Mouse (Mus musculus) C2C12 (cell line): ENCODE data around the gene Pspc1. TPM values are rescaled to one million over a fixed set of nuclear protein-coding genes. Genes with fewer than 3 reads are reported as not detected.

Experiments used
- H3K27me3 ChIP-seq: one replicate; pipeline ENCODE4 v1.6.1; 2011; ENCODE audit not compliant: control insufficient read depth, insufficient read depth, insufficient read length
- H3K36me3 ChIP-seq: one replicate; pipeline ENCODE4 v1.6.1; 2011; ENCODE audit not compliant: control insufficient read depth, insufficient read depth
- H3K4me3 ChIP-seq: one replicate; pipeline ENCODE4 v1.5.1; 2011; ENCODE audit warnings: mild to moderate bottlenecking, control low read depth; ENCODE audit not compliant: poor library complexity, insufficient read depth, severe bottlenecking
- H3K79me2 ChIP-seq: one replicate; pipeline ENCODE4 v1.6.1; 2011; ENCODE audit not compliant: control insufficient read depth, insufficient read depth
- H3K79me3 ChIP-seq: one replicate; pipeline ENCODE4 v1.6.1; 2011; ENCODE audit warnings: low read depth, control low read depth
- H3ac ChIP-seq: one replicate; pipeline ENCODE3; 2011; ENCODE audit warnings: low read depth; ENCODE audit not compliant: control insufficient read depth, insufficient read length
- CEBPB ChIP-seq: IDR thresholded peaks from one replicate; pipeline ENCODE4 v1.6.1; 2011; ENCODE audit warnings: low read depth, mild to moderate bottlenecking, control low read depth, moderate library complexity
- CTCF ChIP-seq: IDR thresholded peaks from one replicate; pipeline ENCODE4 v1.5.1; 2011; ENCODE audit not compliant: control insufficient read depth, insufficient read depth, insufficient read length
- FOSL1 ChIP-seq: IDR thresholded peaks from one replicate; pipeline ENCODE4 v1.8.0; 2011; ENCODE audit warnings: mild to moderate bottlenecking, low read length; ENCODE audit not compliant: poor library complexity, insufficient read depth, severe bottlenecking
- MAX ChIP-seq: IDR thresholded peaks from one replicate; pipeline ENCODE4 v1.6.1; 2011; ENCODE audit warnings: mild to moderate bottlenecking, control low read depth
- MYOD1 ChIP-seq: IDR thresholded peaks from one replicate; pipeline ENCODE4 v1.6.1; 2011; ENCODE audit warnings: low read depth; ENCODE audit not compliant: control insufficient read depth, insufficient read length
- MYOG ChIP-seq: IDR thresholded peaks from one replicate; pipeline ENCODE4 v1.6.1; 2011; ENCODE audit not compliant: control insufficient read depth, insufficient read length; ENCODE audit errors: extremely low read depth
- USF1 ChIP-seq: IDR thresholded peaks from one replicate; pipeline ENCODE4 v1.6.1; 2011; ENCODE audit warnings: low read depth, mild to moderate bottlenecking, control low read depth, moderate library complexity
- polyA plus RNA-seq: library from polyadenylated mRNA; unstranded; fragments of >200 nt; fragmentation: generic; extraction: Trizol; gene quantifications from one replicate; pipeline ENCODE4 v1.2.1, GENCODE M21; 2012; ENCODE audit warnings: missing spikeins

The Pspc1 gene
- polyA plus RNA-seq, 1 experiment, result 10.3 TPM

DNA sequence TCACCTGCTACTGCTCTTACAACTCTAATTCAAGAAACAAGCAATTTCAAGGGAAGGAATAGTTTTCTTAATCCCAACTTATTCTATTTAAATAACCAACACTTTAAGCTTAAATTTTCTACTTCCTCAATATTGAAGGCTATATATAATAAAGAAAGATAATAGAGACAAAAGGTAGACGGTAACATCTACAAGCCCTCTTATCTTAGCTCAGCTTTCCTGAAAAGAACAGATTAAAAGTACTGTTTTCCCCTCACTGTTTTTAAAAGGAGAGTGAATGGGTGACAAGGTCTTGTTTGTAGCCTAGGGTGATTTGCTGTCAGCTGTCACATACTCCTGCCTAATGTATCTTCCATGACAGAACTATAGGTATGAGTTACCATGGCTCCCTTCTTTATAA is 51.6 kb downstream of the Pspc1 start:
- Histone ChIP-seq H3K27me3 (no peaks in the 10 kb centered on the region), H3K4me3 (no peak overlapping the region), H3K36me3 (peaks cover 31% of the 10 kb centered on the region), H3K79me3 (peaks cover 5% of the 10 kb centered on the region), H3K79me2 (peaks cover 33% of the 10 kb centered on the region), H3ac (no peak overlapping the region)
- TF ChIP-seq MYOD1, result no peak
- TF ChIP-seq CEBPB, result no peak
- TF ChIP-seq FOSL1, result no peak
- TF ChIP-seq USF1, result no peak
- no peak for TF ChIP-seq MYOG
- no peak for TF ChIP-seq MAX
- TF ChIP-seq CTCF, result no peak

DNA sequence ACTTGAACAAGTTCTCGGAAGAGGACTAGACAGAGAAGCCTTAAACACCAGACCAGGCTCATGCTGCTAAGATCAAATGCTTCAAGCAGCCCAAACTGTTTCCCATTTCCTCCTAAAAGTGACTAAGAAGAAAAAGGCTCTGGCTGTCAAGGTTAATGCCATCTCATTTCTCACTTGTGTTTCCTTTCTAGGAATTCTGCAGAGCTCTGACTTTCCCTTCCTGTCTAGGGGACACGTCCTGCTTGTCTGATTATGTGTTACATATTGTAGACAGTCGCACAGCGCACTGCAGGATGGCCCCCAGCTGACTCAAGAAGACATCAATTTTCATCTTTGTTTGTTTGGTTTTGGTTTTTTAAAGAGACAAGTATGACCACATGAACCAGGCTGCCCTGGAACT is 72.4 kb downstream of the Pspc1 start:
- no peak overlapping the region for H3K4me3 ChIP-seq
- H3ac ChIP-seq, result no peak overlapping the region
- H3K36me3 ChIP-seq, result peaks cover 6% of the 10 kb centered on the region
- no peaks in the 10 kb centered on the region for H3K79me2 ChIP-seq
- H3K79me3 ChIP-seq, result no peaks in the 10 kb centered on the region
- no peaks in the 10 kb centered on the region for H3K27me3 ChIP-seq
- TF ChIP-seq MYOG (no peak), CTCF (no peak), USF1 (no peak), MAX (no peak), MYOD1 (no peak), FOSL1 (no peak), CEBPB (no peak)

DNA sequence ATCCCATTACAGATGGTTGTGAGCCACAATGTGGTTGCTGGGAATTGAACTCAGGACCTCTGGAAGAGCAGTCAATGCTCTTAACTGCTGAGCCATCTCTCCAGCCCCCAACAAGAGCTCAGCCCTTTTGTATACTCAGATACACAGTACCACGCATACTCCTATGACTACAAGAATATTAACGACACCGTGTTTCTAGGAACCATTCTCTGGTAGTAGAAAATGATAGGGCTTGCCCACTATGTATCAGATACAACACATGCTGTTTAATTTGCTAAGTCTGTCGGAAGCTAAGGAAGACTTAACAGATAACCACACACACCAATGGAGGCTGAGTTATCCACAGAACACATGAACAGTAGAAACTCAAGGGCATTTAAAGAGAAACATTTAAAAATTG is 75.5 kb downstream of the Pspc1 start:
- H3K79me3 ChIP-seq, result no peaks in the 10 kb centered on the region
- H3K79me2 ChIP-seq, result no peaks in the 10 kb centered on the region
- TF ChIP-seq USF1 (no peak), CEBPB (no peak), MYOG (no peak)
- no peaks in the 10 kb centered on the region for H3K27me3 ChIP-seq
- peaks cover 27% of the 10 kb centered on the region for H3K36me3 ChIP-seq
- H3K4me3 ChIP-seq, result no peak overlapping the region
- H3ac ChIP-seq, result no peak overlapping the region

DNA sequence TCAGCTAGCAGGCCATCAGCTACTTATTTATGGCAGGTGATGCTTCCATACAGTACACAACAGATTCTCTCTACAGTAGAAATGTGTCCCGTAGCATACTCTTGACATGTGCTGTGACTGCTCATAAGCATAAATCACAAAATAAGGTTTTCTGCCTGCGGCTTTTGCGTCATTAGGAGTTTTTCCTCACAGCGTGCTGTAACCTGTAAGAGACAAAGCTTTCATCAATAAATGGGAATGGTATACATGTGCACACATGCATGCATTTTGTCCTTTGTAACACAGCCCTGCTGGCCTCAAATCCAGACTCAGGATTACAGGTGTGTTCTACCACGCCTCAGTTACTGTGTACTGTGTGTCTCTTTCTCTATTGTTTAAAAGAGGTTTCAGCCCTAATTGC is 80.3 kb downstream of the Pspc1 start:
- no peaks in the 10 kb centered on the region for H3K79me2 ChIP-seq
- no peaks in the 10 kb centered on the region for H3K79me3 ChIP-seq
- no peak for TF ChIP-seq CEBPB
- TF ChIP-seq FOSL1, result no peak
- TF ChIP-seq USF1, result no peak
- no peak for TF ChIP-seq MYOG
- TF ChIP-seq MYOD1, result no peak
- TF ChIP-seq MAX, result no peak
- no peak overlapping the region for H3ac ChIP-seq
- peaks cover 72% of the 10 kb centered on the region for H3K36me3 ChIP-seq
- no peaks in the 10 kb centered on the region for H3K27me3 ChIP-seq
- H3K4me3 ChIP-seq, result no peak overlapping the region

DNA sequence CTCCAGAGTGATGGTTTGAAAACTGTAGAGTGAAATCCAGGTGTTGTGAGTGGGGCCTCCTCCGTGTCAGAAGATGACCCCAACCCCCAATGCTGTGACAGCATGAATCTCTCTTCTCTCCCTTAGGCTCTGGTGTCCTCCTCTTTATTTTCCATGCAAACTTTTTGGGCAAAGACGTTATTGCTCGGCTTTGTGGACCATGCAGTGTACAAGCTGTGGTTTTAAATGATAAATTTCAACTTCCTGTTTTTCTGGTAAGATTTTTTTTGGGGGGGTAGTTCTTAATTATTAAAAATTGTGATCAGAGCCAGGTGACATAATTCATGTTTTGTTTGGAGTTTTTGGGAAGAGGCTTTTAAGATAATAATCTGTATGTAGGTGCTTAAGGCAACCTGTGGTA is 82.6 kb downstream of the Pspc1 start:
- Histone ChIP-seq H3K79me3 (no peaks in the 10 kb centered on the region), H3K36me3 (peaks cover 92% of the 10 kb centered on the region), H3K27me3 (no peaks in the 10 kb centered on the region), H3ac (no peak overlapping the region), H3K4me3 (no peak overlapping the region), H3K79me2 (no peaks in the 10 kb centered on the region)
- no peak for TF ChIP-seq CEBPB
- no peak for TF ChIP-seq MYOD1
- no peak for TF ChIP-seq CTCF
- no peak for TF ChIP-seq MAX
- no peak for TF ChIP-seq FOSL1
- TF ChIP-seq USF1, result no peak
- no peak for TF ChIP-seq MYOG

DNA sequence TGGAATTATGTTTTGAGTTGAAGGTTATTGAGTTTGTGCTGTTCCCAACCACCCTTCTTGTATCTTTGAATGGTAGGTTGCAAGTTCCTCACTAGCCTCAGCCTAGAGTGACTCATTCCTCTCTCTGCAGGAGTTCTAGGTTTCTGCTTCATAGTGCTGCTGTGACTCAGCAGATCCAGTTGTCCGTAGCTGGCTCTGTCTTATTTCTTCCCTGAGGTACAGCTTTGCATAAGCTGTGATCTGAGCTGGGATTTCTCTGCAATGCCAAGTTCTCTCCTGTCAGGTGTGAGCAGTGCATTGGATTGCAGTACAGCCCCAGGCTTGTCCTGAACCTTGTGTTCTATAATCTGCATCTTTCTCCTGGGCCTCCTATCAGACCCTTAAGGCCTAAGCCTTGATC is 88.3 kb downstream of the Pspc1 start:
- TF ChIP-seq FOSL1 (peak; percentile 38), CEBPB (no peak)
- H3K27me3 ChIP-seq, result no peaks in the 10 kb centered on the region
- no peaks in the 10 kb centered on the region for H3K79me2 ChIP-seq
- peaks cover 96% of the 10 kb centered on the region for H3K36me3 ChIP-seq
- H3K4me3 ChIP-seq, result no peak overlapping the region
- no peak overlapping the region for H3ac ChIP-seq
- H3K79me3 ChIP-seq, result no peaks in the 10 kb centered on the region

DNA sequence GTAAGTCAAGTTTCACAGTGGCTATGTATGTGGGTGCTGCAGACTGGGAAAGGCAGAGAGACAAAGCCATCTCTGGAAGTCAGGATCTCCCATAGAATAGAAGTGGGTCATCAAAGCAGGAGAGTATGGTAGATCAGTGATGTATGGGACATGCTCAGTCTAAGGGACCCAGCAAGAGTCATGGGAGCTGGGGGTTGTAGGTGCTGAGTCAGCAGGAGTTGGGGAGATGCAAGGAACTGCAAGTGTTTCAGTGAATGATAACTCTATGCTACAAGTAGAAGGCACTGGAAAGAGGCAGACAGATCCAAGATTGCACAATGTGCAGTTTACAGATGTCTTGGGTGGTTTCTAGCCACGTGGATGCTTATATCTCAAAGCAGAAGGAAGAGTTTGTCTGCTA is 89.0 kb downstream of the Pspc1 start:
- no peak for TF ChIP-seq USF1
- no peak for TF ChIP-seq MYOG
- TF ChIP-seq MYOD1, result no peak
- no peak for TF ChIP-seq MAX
- peak; percentile 42 for TF ChIP-seq CEBPB
- Histone ChIP-seq H3K79me3 (no peaks in the 10 kb centered on the region), H3K36me3 (peaks cover 96% of the 10 kb centered on the region), H3ac (no peak overlapping the region), H3K27me3 (no peaks in the 10 kb centered on the region), H3K79me2 (no peaks in the 10 kb centered on the region), H3K4me3 (no peak overlapping the region)
